Mouse (Mus musculus): ENCODE results near the gene Bbs4. TPM values are rescaled to one million over a fixed set of nuclear protein-coding genes. Genes with fewer than 3 reads are reported as not detected.
"Not testable (repeated sequence)": the region's sequence is repeated elsewhere in the genome, so short reads cannot be mapped to it uniquely, and the experiment has no call there.

Gene Bbs4
- 1 to 10 TPM; 2.7 to 3.4 TPM for total RNA-seq (2021)
- long read RNA-seq, experiment 1, partial matches to known transcripts, result 0 of 3 reads
- long read RNA-seq, experiment 1, other reads (novel, unspliced or antisense), result 1 of 3 reads
- long read RNA-seq, experiment 2, transcript Bbs4-201 (16 exons, 2,518 nt), result major isoform, 10 of 12 reads
- long read RNA-seq, experiment 2, partial matches to known transcripts, result 2 of 12 reads
- long read RNA-seq, experiment 2, other reads (novel, unspliced or antisense), result 0 of 12 reads

DNA sequence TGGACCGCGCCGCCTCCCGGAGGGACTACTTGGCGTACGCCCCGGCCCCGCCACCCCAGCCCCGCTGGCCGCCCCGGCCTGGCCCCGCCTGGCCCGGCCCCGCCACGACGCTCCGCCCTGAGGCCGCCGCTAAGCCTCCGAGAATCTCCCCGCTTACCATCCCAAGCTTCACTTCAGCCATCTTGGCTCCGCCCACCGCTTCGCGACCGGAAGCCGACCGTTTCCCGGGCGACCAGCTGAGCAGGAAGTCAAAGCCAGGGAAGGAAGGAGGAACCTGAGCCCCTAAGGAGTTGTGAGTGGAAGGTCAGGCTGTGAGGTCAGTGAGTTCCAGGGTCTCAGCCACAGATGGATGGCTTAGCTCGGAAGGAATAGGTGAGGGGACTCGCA is at the start of gene Bbs4:
Bbs4 (minus strand) TSS at position 256 of the 387 bp plus-strand sequence.
- intact Hi-C loops (cut with DNase I), result loop anchor here (1.0 to 5.0 kb wide), 3 partner anchors 34 to 214 kb away; no protein-coding TSS in a partner anchor
- DNase-seq, result peak; percentile 93 to 95

DNA sequence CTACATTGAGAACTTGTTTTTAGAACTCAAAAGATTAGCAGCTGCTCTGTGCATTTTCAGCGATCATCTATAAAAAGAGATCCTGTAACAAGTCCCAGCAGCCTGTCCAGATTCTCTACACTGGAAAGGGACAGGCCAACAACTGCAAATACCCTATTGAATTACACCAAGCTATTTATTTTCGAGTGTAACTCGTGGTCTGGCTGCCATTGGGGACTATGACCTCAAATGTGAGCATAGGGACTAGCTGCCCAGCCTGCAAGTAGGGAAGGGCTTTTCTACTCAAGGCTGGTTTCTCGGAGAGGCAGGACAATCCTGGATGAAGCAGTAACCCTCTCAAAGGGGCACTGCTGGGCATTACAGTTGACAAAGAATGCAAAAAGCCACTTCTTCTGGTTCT is 35.8 kb upstream of the Bbs4 start:
- no peak for DNase-seq
- intact Hi-C loops (cut with DNase I), result loop anchor here (5.0 kb wide), 1 partner anchor 37 kb away; the partner anchor contains the start of gene Bbs4

DNA sequence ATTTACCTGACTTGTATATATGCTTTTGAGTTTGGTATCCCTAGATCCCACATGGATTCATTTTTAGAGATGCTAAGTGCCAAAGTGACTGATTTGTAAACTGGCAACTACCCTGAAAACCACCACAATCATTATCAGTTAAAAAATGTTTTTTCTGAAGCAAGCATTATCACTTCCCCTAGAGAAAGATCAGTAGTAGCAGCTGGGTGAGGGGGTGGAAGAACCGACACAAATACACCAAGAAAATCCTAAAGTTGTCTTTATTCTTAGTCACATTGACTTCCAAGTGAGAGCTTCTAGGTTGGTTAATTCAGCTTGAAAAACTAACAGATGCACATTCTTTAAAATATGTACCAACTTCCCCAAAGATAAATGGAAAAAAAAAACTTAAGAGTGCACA is 35.0 kb upstream of the Bbs4 start:
- intact Hi-C loops (cut with DNase I), result loop anchor here (5.0 kb wide), 1 partner anchor 36 kb away; the partner anchor contains the start of gene Bbs4
- DNase-seq, result no peak

DNA sequence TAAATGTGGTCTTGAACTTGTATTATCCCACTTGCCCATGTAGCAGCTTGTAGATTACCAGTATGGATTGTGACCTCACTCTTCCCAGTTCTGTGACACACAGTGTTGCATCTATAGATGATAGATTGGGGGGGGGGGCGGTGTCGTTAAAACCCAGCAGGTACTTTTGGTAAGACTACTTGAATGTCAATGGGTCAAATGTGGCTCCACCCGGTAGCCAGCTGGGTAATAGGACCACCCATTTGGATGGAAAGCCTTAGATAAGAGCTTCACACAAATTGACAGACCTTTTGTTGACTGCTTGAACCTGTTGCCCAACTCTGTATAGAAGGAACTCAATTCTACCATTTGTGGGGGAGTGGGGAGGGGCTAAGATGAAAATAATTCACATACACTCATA is 34.2 kb upstream of the Bbs4 start:
- no peak for DNase-seq
- intact Hi-C loops (cut with DNase I), result loop anchor here (5.0 kb wide), 1 partner anchor 35 kb away; the partner anchor contains the start of gene Bbs4

DNA sequence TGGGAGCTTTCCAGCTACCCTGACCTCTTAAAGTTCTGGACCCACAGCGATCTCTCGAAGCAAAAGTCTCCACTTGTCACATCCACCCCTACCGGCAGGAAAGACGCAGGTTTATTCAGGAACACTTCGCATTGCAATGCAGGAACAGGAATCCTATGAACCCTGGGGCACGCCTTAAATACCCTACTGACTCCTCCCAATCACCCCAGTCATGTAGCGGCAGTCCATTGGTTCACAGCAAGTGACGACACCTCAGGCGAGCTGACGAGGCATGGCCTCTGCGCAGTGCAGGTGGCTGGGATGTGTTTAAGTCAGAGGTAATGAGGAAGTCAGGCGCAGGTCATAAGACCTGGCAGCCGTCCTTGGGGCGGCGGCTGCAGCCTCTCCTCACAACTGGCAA is 22.3 kb upstream of the Bbs4 start:
- intact Hi-C loops (cut with DNase I), result no loop called here
- no peak for DNase-seq

DNA sequence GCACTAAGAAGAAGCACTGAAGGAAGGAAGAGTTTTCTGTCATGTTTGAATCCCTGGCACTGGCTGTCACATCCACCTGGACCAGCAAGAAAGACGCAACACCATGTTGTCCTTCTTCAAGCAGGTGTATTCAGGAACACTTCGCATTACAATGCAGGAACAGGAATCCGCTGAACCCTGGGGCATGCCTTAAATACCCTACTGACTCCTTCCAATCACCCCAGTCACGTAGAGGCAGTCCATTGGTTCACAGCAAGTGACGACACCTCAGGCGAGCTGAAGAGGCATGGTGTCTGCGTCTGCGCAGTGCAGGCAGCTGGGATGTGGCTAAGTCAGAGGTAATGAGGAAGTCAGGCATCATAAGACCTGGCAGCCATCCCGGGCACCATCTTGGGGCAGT is 16.3 kb upstream of the Bbs4 start:
- no peak for DNase-seq
- intact Hi-C loops (cut with DNase I), result no loop called here

DNA sequence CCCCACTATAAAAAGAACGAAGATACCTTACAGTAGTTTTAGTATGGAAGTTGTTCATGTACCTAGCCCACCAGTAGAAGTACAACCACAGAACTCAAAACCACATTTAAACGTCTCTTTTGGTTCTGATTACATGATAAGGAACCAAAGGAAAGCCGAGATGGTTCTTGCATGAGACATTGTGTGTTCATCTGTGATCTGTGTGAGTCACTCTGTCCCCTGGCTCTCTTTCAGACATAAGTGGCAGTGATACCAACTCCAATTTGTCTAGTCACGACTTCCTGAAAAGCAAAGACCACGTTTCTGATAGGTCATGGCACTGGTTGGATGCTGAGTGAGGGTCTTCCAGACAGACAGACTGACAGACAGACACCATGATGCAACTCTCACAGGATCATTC is 15.9 kb upstream of the Bbs4 start:
- intact Hi-C loops (cut with DNase I), result no loop called here
- no peak for DNase-seq

DNA sequence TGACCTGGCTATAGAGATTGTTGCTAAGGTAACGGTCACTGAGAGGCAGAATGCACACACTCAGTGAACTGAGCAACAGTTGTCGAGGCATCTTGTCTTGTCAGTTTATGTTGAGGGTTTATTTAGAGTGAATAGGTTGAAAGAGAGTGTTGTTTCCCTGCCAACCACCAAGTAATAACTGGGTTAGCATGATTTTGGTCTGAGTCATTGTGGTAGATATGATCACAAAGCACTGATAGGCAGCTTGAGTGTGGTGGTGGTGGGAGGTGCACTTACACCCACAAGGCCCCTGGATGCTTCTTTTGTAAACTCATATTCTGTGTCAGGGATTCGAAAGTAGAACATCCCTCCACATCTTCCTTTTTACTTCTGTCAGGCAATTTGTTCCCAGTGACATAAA is 7.2 kb upstream of the Bbs4 start:
- DNase-seq; intact Hi-C loops (cut with DNase I): not testable (repeated sequence)

DNA sequence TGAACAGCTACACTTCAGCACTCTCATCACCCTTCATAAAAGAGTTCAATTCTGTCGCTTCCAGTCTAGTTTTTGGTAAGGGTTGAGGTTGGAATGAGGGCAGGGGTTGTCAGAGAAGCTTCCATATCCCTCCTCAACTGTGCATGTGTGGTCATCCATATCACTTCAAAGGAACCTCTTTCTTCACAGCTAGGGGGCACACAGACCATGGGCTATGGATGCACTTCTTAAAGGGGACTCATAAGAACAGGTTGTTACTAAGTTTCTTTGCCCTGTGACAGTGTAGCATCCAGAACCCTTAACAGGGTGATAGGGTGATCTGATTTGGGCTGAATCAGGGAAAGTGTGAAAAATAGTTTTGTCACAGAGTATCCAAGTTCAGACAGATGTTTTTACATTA is 4.7 kb upstream of the Bbs4 start:
- intact Hi-C loops (cut with DNase I); DNase-seq: not testable (repeated sequence)

DNA sequence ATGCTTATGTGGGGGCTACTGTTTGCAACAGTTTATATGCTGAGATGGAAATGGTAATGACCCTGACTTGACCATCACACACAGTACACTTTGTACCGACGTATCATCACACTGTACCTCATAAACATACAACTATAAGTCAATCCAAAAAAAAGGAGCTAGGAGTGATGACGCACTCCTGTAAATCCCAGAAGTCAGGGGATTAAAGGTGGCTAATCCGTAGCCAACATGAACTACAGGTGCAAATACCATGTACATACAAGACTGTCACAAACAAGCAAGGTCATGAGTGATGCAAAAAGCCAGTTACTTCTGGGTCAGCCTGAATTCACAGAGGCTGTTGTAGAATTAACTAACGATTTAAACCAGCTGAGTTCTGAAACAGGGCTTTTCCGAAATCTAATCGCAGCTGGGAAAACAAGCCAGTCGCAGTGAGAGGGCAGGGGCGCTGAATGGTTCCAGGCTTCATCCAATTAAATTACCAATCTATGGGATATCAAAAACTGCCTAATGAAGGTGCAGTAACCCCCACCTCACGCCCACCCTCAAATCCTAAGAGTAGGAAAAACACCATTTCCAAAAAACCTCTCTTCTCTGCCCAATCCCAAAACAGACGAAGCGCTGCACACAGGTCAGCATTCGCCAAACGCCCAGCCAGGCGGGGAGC is 589 bp downstream of the Bbs4 start:
- intact Hi-C loops (cut with DNase I), result loop anchor here (1.0 to 5.0 kb wide), 3 partner anchors 35 to 215 kb away; no protein-coding TSS in a partner anchor
- DNase-seq, result no peak

DNA sequence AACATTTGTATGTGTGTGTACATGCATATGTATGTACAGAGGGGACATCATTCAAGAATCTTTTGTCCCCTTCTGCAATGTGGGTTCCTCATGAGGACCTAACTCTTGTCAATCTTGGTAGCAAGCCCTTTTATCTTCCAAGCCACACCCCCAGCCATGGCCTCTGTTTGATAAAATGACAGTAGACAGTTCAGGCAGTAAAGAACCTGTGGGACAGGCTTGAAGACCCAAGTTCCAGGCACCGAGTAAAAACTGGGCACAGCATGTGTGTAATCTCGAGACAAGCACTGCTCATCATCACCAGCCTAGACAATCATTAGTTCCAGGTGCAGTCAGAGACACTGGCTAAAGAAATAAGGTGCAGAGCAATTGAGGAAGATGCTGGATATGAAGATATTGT is 7.1 kb downstream of the Bbs4 start:
- DNase-seq, result no peak
- intact Hi-C loops (cut with DNase I), result no loop called here

DNA sequence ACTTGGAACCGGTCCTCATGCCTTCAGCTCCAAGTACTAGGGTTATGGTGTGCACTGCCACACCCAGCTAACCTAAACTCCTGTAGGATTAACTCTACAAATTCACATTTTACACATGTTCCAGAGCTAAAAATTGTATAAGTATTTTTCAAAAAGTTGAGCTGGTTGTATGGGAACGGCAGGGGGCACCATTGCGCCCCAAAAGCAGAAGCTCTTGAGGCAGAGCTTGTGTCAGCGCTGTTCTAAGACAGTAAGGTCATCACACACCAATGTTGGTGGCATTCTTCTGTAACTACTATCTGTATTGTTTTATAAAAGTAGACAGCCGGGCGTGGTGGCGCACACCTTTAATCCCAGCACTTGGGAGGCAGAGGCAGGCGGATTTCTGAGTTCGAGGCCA is 13.3 kb downstream of the Bbs4 start:
- intact Hi-C loops (cut with DNase I), result no loop called here
- DNase-seq, result peak; percentile 19 to 26

DNA sequence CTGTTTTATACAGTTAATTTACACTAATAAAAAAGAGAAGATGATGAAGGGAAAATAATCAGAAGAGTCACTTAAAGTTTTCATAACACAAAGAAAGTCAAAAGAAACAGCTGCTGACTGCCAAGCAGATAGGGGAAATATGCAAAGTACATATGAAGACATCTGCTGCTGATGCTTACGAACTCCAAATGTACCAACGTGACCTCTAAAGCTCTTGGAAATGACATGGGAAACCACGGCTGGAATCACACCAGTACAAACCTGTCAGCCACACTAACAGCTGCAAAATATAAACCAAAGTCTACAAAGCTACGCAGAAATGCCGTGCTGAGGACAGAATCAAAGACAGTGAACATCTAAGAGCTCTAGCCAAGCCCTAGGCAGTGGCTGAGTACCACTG is 14.2 kb downstream of the Bbs4 start:
- intact Hi-C loops (cut with DNase I), result loop anchor here (5.0 kb wide), 1 partner anchor 228 kb away; no protein-coding TSS in a partner anchor
- no peak for DNase-seq

DNA sequence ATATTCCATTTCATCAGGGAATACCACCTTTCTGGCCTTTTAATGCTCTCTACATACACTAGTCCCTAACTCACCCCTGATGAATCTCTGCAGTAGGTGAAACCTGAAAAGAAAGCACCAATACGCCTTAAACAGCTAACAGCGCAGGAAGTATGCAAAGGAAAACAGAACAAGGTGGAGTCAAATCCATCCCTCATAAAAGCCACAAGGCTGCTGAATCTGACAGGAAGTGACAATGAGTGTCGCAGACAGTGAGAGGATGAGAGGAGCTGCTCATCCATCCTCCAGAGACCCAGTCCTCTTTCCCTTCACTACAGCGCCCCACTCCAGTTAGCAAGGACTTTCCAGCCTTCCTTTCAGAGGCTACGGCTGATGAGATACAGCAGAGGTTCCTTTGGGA is 14.9 kb downstream of the Bbs4 start:
- intact Hi-C loops (cut with DNase I), result loop anchor here (5.0 kb wide), 1 partner anchor 229 kb away; no protein-coding TSS in a partner anchor
- no peak for DNase-seq

DNA sequence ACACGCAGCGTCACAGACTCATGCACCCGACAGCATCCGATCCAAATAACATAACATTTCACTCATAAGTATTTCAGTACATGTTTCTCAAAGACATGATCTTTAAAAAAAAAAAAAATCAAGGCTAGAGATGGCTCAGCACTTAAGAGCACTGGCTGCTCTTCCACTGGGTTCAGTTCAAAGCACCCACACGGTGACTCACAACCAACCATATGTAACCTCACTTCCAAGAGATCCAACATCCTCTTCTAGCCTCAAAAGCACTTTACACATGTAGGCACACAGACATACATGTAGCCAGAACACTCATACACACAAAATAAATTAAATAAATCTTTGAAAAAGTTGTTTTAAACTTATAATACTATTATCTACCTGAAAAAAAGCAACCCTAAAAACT is 15.4 kb downstream of the Bbs4 start:
- no peak for DNase-seq
- intact Hi-C loops (cut with DNase I), result loop anchor here (5.0 kb wide), 1 partner anchor 229 kb away; no protein-coding TSS in a partner anchor

DNA sequence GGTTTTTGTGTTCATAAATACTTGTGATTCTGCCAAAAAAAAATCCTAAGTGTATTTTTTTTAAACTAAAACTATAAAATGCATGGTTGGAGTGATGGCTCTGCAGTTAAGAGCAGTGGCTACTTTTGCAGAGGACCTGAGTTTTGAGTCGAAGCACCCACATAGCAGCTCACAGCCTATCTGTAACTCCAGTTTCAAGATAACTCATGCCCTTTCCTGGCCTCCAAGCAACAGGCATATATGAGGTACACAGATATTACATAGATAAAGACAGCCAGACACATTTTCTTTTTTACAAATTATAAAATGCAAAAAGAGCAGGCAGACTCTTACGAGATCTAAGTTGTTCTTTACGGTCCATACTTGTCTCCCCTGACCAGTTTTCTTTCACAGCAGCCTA is 16.8 kb downstream of the Bbs4 start:
- intact Hi-C loops (cut with DNase I), result loop anchor here (5.0 kb wide), 1 partner anchor 231 kb away; no protein-coding TSS in a partner anchor
- no peak for DNase-seq

DNA sequence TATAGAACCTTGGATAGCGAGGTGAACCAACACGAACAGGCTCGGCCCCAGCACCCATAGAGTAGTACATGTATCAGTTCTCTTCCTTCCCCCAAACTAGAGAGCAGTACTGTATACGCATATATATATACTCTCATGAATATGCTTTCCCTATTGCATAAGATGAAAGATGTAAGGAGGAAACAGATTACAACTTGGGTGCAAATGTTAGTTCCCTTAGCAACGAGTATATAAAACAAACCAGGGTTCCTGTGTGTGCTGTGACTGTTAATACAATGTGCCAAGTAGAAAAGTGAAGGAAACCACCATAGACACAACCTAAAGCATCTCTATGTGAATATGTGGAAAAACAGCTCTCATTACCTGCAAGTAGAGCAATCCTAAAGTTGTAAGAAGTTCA is 23.3 kb downstream of the Bbs4 start:
- intact Hi-C loops (cut with DNase I), result no loop called here

DNA sequence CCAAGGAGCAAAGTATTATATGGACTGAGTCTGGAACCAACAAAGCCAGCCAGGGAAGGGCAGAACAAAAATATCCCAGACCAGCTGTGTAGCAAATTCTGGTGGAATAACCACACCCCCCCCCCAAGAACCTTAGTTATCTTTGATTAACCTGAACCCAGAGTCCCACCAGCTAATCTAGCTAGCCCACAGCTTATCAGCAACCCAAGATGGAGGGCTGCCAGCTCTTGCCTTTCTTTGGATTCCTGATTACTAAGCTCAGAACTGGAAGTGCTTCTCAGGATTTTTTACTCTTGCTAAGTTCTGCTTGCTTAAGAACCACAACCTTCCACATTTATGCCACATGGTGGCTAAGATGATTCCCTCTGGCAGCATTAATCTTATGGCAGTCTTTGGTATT is 29.0 kb downstream of the Bbs4 start:
- DNase-seq, result peak; percentile 16 to 20
- intact Hi-C loops (cut with DNase I), result no loop called here

More for the DNA sequence above, 23.3 kb downstream of the Bbs4 start:
- DNase-seq, result no peak

DNA sequence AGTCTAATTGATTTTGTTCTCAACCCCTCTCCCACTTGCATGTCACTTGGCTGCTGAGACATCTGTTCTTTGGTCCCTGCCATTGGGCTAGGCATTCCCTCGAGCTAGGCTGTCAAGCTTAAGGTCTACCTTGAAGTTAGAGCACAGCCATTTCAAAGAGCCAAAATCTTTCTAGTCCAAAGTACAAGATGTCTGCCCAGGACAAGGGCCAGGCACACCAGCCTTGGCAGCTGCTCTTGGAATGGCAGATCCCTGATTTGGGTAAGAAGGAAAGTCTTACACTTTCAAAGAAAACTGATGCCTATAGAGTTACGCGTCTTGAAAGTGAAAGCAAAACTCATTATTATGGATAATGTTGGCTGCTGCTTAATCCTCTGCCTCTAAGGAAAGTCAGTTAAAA is 37.1 kb downstream of the Bbs4 start:
- intact Hi-C loops (cut with DNase I), result no loop called here
- DNase-seq, result no peak

DNA sequence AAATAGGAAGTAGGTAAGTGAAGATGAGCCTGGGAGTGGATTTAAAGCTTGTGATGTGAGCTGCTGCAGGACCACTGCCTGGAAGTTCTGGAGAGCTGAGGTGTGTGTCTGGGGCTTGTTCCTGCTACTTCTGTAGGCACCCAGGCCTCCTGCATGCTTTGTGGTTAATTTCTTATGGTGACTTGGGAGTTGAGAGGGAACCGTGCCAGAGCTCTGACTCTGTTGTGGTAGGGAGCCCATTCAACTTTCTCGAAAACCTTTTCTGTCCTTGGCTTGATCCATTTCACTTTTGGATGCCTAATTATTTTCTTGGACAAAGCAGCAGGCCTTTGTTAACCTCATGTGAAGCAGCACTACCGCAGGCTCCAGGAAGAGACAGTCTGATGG is 42.0 kb downstream of the Bbs4 start:
- intact Hi-C loops (cut with DNase I), result no loop called here
- DNase-seq, result no peak

DNA sequence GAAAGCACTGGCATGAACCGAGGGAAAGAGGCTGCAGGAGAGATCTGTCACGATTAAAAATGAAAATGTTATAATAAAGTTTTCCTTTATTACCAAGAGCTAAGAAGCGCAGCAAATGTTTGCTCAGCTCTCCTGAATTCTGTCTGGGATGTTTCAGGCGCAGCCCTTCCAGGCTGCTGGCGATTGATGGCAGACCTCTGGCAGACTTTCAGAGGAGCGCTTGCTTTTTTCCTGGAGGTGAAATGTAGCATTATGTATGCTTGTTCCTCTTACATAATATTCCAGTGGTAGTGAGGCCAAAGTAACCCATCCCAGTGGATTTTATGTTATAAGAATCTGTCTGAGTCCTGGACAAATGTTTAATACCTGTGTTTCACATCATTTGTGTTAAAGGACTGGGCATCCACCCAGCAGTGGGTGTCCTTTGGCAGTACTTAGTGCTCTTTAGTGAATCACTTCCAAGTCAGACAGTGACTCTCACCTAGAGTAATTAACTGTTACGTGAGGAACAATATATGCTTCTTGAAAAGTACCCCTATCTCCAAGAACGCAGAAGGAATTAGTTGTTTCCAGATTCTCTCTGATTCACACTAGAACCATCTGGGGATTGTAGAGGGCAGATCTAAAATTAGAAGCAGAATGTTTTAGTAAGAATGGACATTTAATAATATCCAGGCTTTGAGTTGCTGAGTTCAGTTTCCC is 42.6 kb downstream of the Bbs4 start:
- DNase-seq, result no peak
- intact Hi-C loops (cut with DNase I), result no loop called here
